Mouse (Mus musculus) WW6 (cell line): ENCODE measurements around the gene Alox8.
A peak's percentile ranks its signal among the peaks of the same experiment; 100 is the strongest.

ENCODE experiments used
- DNase-seq: peaks from one replicate; pipeline ENCODE4 v3.0.0-alpha.2; 2013; ENCODE audit warnings: low read depth, low spot score

Alox8 gene

DNA sequence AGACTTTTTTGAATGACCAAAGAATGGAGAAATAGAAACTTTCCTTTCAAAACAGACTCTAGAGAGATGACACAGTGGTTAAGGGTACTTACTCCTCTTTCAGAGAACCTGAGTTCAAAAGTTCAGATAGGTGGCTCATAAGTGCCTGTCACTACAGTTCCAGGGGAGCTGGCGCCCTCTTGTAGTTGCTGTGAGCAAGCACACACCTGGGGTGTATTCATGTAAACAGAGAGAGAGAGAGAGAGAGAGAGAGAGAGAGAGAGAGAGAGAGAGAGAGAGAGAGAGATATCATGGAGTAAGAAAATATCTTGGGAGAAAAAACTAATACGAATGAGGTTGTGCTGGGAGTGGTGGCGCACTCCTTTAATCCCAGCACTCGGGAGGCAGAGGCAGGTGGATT lies 17.5 kb downstream of the Alox8 start:
- no peak for DNase-seq

DNA sequence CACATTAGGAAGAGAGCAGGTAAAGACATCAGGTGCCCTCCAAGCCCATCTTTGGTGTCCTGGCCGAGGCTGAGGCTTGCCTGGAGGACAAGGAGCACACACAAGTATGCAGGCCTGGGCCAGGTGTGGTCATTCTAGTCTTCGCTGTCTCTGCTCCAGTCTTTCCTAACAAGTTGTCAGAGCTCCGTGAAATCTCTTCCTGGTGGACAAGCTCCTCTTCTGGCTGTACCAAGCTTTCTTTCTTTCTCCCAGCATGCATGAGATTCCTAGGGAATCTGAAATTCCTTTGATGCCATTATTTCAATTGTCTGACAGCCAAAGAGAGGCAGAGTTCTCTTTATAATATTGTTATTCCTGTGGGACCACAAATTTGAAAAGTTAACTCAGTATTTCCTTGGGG lies 18.1 kb downstream of the Alox8 start:
- DNase-seq = no peak

GRCm38 (mm10) chr11:69178525-69178924 lies 19.1 kb downstream of the Alox8 start:
- no peak for DNase-seq

- no peak for DNase-seq
These were observed 22.9 kb downstream of the Alox8 start for GRCm38 (mm10) chr11:69174722-69175121.

DNA sequence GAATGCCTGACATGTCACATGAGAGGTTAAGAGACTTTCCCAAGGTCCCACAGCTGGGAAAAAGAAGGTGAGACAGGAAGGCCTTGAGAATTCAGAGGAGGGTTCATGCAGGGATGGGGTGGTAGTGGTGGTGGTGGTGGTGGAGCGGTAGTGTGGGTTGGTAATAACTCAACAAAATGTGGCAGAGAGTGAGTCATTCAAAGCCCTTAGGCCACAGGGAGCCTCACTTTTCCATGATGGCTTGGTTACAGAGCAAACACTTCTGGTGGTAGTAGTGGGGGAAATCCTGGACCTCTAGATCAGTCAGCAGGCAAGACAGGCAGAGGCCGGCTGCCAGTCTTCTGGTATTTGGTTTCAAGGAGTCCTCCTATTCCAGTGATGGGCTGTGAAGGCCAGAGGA lies 25.0 kb downstream of the Alox8 start:
- no peak for DNase-seq

DNA sequence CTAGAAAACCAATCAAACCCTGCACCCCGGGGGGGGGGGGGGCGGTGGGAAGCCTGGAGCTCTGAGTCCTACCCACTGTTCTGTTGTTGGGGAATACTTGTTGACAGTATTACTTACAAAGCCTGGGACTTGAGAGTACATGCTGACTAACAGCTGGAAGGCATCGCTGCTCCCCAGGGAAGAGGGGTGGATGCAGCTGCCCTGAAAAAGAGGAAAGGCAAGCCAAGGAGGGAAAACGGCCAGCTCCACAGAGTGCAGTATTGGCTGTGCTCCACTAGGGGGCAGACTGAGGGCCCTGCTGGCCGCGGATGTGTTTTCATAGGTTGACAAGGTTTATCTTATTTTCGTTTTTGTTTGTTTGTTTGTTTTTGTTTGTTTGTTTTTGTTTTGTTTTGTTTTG lies 26.0 kb downstream of the Alox8 start:
- peak; percentile 31 for DNase-seq

DNA sequence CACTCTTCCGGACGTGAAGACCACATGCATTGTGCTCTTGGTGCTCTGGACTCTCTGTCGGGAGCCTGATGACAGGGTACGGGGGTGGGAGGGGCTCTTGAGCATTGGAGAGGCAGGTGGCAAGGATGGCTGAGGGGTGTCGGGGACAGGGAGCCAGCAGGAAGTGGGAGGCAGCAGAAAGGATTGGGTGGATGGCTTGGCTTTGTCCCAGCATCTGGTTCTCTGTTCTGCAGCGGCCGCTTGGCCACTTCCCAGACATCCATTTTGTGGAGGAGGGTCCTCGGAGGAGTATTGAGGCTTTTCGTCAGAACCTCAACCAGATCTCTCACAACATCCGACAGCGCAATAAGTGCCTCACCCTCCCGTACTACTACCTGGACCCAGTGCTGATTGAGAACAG lies 28.3 kb downstream of the Alox8 start:
- no peak for DNase-seq

GRCm38 (mm10) chr11:69156800-69157199 lies 40.8 kb downstream of the Alox8 start, which contains the start of gene Alox12b:
Gene Alox12b, plus strand, starts transcription at chr11:69156989.
- DNase-seq = no peak

- no peak for DNase-seq
These were observed 42.3 kb downstream of the Alox8 start for GRCm38 (mm10) chr11:69155351-69155750.

DNA sequence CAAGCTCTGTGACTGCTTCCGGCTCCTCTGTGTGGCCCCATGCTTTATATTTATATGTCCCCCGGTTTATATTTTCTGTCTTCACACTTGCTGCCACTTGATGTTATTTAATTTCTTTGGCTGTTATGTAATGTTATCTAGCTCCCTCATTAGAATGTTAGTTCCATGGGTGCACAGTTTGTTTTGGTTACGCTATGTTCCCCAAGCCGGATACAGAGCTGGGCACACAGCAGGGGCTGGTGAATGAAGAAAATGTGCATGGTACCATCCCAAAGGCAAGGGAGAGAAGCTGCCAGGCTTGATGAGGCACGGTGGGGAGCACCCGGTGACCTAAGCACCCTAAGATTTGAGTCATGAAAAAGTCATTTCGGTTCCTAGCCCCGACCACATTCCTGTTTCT lies 43.8 kb downstream of the Alox8 start:
- DNase-seq = no peak

DNA sequence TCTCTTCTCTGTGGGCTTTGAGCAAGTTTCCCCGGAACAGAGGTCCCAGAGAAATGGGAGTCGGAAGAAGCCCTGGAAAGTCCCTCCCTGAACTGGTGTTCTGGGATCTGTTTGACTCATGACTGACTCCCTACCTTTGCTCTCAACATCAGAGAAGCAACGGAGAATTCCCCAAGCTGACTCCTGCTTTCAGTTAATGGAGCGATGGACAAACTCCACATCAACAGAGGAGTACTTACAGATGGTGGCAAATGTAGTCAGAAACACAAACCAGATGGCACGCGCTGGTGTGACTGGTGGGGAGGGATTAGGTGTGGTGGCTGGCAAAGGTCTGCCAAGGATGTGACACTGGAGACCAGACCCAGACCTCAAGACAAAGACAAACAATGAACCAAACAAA lies 46.6 kb downstream of the Alox8 start:
- no peak for DNase-seq

DNA sequence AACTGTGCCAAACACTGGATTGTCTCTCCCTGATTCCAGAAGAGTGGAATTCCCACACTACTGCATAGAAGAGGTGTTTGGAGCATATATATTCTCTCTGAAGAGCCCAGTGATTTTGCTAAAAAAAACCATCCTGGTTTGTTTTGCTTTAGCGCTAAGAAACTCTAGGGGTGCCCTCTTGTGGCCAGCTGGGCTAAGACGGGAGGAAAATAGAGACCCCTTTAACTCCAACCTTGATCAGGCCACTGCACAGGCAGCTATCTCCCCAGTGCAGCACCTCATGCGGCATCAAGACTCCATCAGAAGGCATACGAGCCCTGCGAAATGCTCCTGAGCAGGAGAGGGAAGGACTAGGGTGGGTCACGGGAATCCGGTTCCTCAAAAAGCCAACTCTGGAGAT lies 47.2 kb downstream of the Alox8 start:
- peak; percentile 57 for DNase-seq

DNA sequence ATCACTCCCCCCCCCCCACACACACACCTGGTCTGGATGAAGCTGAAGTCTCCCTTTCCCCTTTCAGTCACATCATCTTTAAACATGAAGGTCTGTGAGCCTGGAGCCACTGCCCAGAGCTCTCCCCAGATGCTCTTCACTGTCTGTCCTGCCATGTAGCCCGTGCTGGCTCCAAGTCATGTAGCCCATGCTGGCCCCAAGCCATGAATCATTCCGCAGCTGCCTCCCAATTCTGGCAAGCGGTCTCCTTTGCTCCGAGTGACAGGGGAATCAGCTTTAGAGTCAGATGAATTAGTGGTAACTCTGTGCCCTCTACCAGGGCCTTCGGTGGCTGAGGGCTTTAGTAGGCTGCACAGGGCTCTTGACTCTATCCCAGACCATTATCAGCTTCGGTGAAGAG lies 47.9 kb downstream of the Alox8 start:
- no peak for DNase-seq

DNA sequence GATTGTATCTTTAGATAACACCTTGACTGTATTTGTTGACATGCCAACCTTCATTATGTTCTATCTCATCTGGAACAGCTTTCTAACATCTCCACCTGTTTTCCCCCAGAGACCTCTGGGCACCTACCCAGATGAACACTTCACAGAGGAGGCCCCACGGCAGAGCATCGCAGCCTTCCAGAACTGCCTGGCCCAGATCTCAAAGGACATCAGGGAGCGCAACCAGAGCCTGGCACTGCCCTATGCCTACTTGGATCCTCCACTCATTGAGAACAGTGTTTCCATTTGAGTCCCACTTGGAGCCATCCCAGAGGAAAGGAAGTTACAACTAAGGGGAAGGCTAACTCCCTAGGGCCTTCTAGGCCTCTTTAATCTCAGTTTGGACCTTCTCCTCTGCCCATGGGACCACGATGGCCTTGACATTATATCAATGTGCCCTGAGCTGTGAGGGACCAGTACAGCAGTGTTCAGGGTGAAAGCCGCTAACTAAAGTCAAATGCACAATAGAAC lies 49.1 kb downstream of the Alox8 start:
- no peak for DNase-seq

DNA sequence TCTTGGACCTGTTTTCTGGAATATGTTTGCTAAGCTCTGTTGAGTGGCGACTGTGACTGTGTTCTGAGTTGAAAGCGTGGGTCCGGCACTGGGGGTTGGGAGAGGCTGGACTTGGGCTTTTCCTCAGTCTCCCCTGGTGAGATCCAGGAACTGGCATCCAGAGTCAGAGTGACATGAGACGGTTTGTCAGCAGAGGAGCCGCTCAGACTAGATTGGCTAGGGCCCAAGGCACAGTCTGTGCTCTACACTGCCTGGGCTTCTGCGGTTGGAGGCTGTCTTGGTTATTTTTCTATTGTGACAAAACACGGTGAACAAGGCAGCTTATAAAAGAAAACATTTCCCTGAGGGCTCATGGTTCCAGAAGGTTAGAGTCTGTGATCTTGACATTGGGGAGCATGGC lies 50.1 kb downstream of the Alox8 start:
- DNase-seq = no peak

DNA sequence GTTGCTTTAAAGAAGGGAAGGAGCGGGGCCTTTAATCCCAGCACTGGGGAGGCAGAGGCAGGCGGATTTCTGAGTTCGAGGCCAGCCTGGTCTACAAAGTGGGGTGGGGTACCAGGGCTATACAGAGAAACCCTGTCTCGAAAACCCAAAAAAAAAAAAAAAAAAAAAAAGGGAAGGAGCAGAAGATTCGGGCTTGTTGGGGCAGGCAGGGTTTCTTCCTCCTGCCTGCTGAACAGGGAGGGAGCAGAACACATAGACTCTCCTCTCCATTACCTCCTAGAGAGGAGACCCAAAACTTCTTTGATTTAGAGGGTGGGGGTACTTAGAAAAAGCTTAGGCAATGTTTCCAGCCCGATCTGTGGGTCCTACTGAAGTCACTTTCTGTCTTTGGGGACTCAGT lies 62.3 kb downstream of the Alox8 start:
- DNase-seq = no peak

DNA sequence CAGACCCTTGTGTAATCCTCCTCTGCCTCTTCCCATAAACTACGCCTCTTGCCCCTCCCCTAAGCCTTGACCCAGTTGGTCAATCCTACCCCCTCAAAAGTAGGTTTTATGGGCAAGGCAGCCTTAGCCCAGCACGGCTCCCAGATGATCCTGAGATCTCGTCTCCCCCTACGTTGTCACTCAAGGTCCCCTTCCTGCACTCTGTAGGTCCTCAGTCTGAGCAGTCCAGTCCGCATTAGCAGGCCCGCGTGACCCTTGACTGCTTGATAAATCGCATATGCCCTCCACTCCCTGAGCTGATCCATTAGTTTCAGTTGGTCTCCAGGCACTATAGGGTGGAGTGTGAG lies 63.0 kb downstream of the Alox8 start:
- no peak for DNase-seq
